ENCODE assay signal across 7 mouse cellular contexts in genomic region chr1:90838221-90838620, GRCm38 (mm10). TPM values are rescaled to one million over a fixed set of nuclear protein-coding genes. Genes with fewer than 3 reads are reported as not detected.
A peak's percentile ranks its signal among the peaks of the same experiment; 100 is the strongest.
DNase-seq lines count a peak whose midpoint lies in the region; ATAC-seq lines count a peak whose summit lies in the region.

No protein-coding gene starts in this region.

- DNase-seq in ZHBTc4 (ENCODE audit: low read depth, low spot score): peak; percentile 18
- no peak for DNase-seq in embryonic facial prominence, embryonic 10.5 days (ENCODE audit: low spot score)
- peak; percentile 18 to 19 for DNase-seq in layer of hippocampus, postnatal 25 days (ENCODE audit: extremely low spot score in 1 of 2, low spot score in 1 of 2)
- peak; percentile 24 for DNase-seq in ovary, postnatal 36 days (ENCODE audit: low spot score)
- no peak for DNase-seq in cerebellum, adult 11-12 months

- ATAC-seq in heart, embryonic 11.5 days (replicated peaks; ENCODE audit: insufficient number of reproducible peaks, low FRiP score, low TSS enrichment): no peak
- no peak for ATAC-seq in midbrain, embryonic 13.5 days

- no peak overlapping the region for H3K4me3 ChIP-seq in embryonic facial prominence, embryonic 10.5 days
- no peak overlapping the region for H3K4me3 ChIP-seq in heart, embryonic 11.5 days (ENCODE audit: low read depth, low read length)
- H3K4me3 ChIP-seq in midbrain, embryonic 13.5 days (replicated peaks): no peak overlapping the region

- WGBS in embryonic facial prominence, embryonic 10.5 days: 67% methylated on average over 12 of the region's 12 CpGs
- WGBS in heart, embryonic 11.5 days (ENCODE audit: insufficient replicate concordance): 57% methylated on average over 12 of the region's 12 CpGs
- WGBS in midbrain, embryonic 13.5 days: 81% methylated on average over 12 of the region's 12 CpGs

- H3K9ac ChIP-seq in heart, embryonic 11.5 days (ENCODE audit: low read depth, low read length): no peak overlapping the region
- H3K9ac ChIP-seq in midbrain, embryonic 13.5 days (replicated peaks): no peak overlapping the region

- H3K27me3 ChIP-seq in embryonic facial prominence, embryonic 10.5 days (replicated peaks; ENCODE audit: low read depth, poor library complexity, severe bottlenecking): no peaks in the 10 kb centered on the region; the same call in 1 of the 2 replicates
- 0 out of 2 replicates have a peak, but pooled peaks cover 5% of the 10 kb centered on the region for H3K27me3 ChIP-seq in heart, embryonic 11.5 days (ENCODE audit: control insufficient read depth, insufficient read depth, low read length)
- no peaks in the 10 kb centered on the region for H3K27me3 ChIP-seq in midbrain, embryonic 13.5 days

- H3K9me3 ChIP-seq in embryonic facial prominence, embryonic 10.5 days: no peaks in the 10 kb centered on the region
- no peaks in the 10 kb centered on the region for H3K9me3 ChIP-seq in heart, embryonic 11.5 days (replicated peaks; ENCODE audit: control insufficient read depth, low read length)
- H3K9me3 ChIP-seq in midbrain, embryonic 13.5 days: no peaks in the 10 kb centered on the region

- no peaks in the 10 kb centered on the region for H3K36me3 ChIP-seq in embryonic facial prominence, embryonic 10.5 days (replicated peaks)
- no peaks in the 10 kb centered on the region for H3K36me3 ChIP-seq in heart, embryonic 11.5 days (ENCODE audit: control insufficient read depth, insufficient read depth, low read length)
- H3K36me3 ChIP-seq in midbrain, embryonic 13.5 days: no peaks in the 10 kb centered on the region

- no peak overlapping the region for H3K4me2 ChIP-seq in heart, embryonic 11.5 days
- no peak overlapping the region for H3K4me2 ChIP-seq in midbrain, embryonic 13.5 days (replicated peaks)

- H3K27ac ChIP-seq in embryonic facial prominence, embryonic 10.5 days (replicated peaks): peak overlapping the region; percentile 2; the same call in 1 of the 2 replicates
- H3K27ac ChIP-seq in heart, embryonic 11.5 days (ENCODE audit: low read depth, low read length): 0 out of 2 replicates have a peak overlapping the region, but pooled peaks have one; percentile 5
- no peak overlapping the region for H3K27ac ChIP-seq in midbrain, embryonic 13.5 days

- peaks cover 46% of the 10 kb centered on the region for H3K4me1 ChIP-seq in embryonic facial prominence, embryonic 10.5 days
- H3K4me1 ChIP-seq in heart, embryonic 11.5 days (ENCODE audit: control insufficient read depth, insufficient read depth, low read length): peaks cover 14% of the 10 kb centered on the region; the same call in 1 of the 2 replicates
- no peaks in the 10 kb centered on the region for H3K4me1 ChIP-seq in midbrain, embryonic 13.5 days (replicated peaks)

RNA-seq across cellular contexts. Expression of gene Col6a3, which starts 5.5 kb away (rescaled TPM):
- polyA plus RNA-seq in embryonic facial prominence, embryonic 10.5 days (2016; fragmentation: Nextera tagmentation; extraction: Ambion mirVana): 3.5 and 6.6 TPM in 2 replicates
- 5.3 and 6.8 TPM in 2 replicates for polyA plus RNA-seq in heart, embryonic 11.5 days (2014; fragmentation: Nextera tagmentation; extraction: Ambion mirVana)
- 1 to 10 TPM; 5.0 to 6.1 TPM for total RNA-seq in layer of hippocampus, postnatal 25 days (2021)
- polyA plus RNA-seq in midbrain, embryonic 13.5 days (2015; fragmentation: Nextera tagmentation; extraction: Ambion mirVana): 3.4 and 4.7 TPM in 2 replicates

Comparison
In these comparisons a context has a peak if more than half of its experiments do, and no peak if none do; other contexts are left out.
1. DNase-seq: peak in ZHBTc4 (single experiment), layer of hippocampus, postnatal 25 days (2 of 2) and ovary, postnatal 36 days (single experiment); none in embryonic facial prominence, embryonic 10.5 days (single experiment) and cerebellum, adult 11-12 months (single experiment).